Mouse (Mus musculus) adrenal gland, adult 2 months (tissue): Measurements from ENCODE around the gene Inppl1. TPM values are rescaled to one million over a fixed set of nuclear protein-coding genes. Genes with fewer than 3 reads are reported as not detected.

ENCODE experiments used
- DNase-seq: peaks from one replicate; pipeline ENCODE4 v3.0.0; 2021
- long read RNA-seq: library from polyadenylated mRNA; stranded (forward); transcript quantifications from one replicate; pipeline ENCODE4 v2.0.0, GENCODE M21; 2021
- polyA plus RNA-seq: library from polyadenylated mRNA; depleted of rRNA; stranded (reverse); fragments of >200 nt; gene quantifications from 2 replicates; pipeline ENCODE4 v1.2.3, GENCODE M21; 2012; rRNA removed
- total RNA-seq, 2 experiments: library from RNA; stranded (reverse); gene quantifications; 2 replicates each; pipeline ENCODE4 v1.2.3; 2021

Inppl1 gene
- 10 to 100 TPM; 81.2 to 90.1 TPM for total RNA-seq
- 139 and 142 TPM in 2 replicates for polyA plus RNA-seq
- long read RNA-seq, full-length matches to known transcripts, result 21 of 55 reads
- long read RNA-seq, partial matches to known transcripts, result 21 of 55 reads
- long read RNA-seq, other reads (novel, unspliced or antisense), result 13 of 55 reads

DNA sequence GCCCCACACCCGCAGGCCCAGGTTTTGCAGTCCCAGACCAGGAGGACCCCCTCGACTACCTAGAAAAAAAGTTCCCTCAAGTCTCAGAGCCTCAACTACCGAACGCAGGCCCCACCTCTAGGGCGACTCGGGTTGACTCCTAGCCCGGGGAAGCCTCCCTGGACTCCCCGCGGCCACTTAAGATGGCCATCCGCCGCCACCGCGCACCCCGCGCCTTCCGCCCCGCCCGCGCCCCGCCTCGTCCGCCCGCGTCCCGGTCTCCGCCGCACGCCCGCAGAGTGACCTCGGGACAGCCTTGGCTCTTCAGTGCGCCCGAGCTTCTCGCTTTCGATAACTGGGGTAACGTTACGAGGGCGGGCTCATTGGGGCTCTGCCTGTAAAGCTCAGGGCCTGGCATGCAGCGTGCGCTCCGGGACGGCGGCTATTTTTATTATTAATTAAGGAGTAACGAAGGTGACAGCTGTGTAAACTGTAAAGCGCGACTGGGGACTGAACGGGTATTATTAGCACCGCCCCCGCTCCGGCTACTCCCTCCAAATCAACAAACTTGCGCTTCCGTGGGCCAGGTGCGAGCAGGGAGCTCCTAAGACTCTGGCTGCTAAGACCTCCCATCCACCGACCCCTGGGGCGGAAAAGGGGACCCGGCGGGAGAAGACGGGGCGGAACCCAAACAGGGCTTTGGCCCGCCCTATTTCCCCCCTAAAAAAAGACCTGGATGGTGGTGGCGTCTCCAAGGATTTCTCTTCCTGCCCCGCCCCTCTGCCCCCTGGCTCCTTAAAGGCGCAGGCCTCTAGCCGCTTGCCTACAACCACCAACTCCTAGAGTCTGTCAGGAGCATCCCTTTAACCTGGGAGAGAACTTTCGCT is at the start of gene Inppl1:
Gene Inppl1 (minus strand): TSS at position 624 of the 866 bp plus-strand sequence.
- DNase-seq, result peak; percentile 96

DNA sequence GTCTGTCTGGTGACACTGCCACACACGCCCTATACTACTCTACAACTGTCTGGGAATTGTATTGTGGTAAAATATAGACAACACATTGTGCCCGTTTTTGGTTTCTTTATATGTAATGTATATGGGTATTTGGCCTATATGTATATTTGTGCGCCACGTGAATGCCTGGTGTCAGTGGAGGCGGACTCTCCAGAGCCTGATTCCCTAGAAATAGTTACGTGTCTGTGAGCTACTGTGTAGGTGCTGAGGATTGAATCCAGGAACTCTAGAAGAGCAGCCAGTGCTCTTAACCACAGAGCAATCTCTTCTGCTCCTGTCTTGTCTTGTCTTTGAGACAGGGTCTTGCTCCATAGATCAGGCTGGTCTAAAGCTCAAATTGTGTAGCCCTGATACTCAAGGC is 48.2 kb upstream of the Inppl1 start:
- no peak for DNase-seq

DNA sequence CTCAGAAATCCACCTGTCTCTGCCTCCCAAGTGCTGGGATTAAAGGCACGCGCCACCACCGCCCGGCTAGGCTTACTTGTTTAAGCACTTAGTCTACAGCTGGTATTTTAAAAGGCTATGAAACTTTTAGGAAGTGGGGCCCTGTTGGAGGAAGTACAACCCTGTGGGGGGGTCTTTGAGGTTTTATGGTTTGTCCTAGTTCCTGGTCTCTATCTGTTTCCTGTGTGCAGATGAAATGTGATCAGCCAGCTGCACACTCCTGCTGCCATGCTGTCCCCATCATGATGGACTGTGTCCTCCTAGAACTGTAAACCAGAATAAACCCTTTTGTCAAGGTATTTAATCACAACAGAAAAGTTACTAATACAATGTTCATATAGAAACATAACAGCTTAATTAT is 46.1 kb upstream of the Inppl1 start:
- DNase-seq, result no peak

DNA sequence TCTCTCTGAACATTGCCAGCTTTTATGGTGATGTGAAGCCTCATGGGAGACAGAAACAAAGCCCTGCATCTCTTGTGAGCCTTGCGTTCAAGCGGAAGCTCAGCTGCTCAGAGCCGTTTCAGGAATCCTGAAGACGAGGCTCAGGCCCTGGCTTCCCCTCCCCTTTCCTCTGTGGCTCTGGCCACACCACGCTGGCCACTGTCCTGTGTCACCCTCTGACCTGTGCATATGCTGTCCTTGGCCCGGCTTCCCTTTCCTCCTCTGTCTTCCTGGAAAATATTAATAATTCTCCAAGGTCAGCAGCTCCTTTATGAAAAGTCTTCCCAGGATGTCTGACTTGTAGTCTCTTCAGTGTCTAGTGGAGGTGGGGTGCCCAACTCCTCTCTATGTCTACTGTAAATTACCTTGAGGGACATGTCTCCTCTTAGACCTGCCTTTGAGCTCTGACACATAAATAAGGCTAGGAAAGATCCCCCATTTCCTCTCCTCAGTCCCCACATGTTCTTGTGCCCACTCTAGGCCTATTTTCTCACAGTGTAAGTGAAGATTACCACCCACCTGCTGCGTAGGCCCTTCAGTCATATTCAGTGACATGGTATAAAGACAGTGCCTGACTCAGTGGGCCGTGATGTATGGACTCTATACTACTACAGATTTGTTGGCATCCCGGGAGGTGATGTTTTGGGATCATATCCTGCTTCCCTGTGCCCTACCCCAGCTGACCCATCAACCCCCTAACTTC is 44.6 kb upstream of the Inppl1 start:
- DNase-seq, result peak; percentile 34

DNA sequence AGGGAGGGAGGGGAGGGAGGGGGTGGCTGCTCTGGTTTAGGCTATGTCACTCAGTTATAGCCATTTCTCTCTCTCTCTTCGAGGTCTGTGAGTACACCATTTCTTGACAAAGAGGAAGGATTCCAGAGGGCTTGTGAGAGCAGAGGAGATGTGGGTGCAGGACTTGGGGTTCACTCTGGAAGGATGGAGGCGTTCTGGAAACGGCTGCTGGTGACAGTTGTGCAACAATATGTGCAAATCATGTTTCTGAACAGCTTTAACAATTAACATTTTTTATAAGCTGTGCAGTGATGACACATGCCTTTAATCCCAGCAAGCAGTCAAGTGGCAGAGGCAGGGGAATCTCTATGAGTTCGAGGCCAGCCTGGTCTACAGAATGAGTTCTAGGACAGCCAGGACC is 42.8 kb upstream of the Inppl1 start:
- no peak for DNase-seq

DNA sequence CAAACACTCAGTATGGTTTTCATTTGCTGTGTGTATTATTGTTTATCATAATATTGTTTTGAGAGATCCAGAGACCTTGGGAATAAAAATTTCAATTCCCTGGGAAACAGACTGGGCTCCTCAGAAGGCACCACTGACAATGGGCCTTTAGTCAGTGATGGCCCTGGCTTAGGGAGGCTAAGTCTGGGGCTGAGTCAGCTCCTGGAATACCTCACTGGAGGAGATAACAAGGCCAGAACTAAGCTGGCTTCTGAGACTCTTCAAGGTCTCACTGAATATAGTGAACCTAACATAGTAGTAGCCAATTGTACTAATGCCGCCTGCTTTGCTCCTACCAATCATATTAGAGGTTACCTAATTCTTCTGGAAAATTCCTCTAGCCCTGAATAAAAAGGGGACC is 37.9 kb upstream of the Inppl1 start:
- DNase-seq, result peak; percentile 61

DNA sequence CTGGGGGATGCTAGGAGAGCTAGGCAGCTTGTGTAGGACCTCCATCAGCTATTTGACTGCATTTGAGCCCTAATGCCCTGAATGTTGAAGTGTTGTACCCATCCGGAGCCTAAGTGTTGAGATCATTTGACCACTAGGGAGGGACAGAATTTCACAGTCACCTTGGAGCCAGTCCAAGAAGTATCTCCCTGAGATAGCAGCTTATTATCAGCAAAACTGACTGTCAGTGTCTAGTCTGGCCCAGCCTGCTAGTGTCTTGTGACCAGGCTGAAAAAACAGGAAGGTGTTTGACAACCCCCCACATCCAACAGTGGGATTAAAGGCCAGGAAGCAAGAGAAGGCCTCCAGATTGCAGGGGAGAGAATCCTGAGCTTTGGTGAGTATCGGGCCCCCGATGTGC is 33.3 kb upstream of the Inppl1 start:
- peak; percentile 19 for DNase-seq

DNA sequence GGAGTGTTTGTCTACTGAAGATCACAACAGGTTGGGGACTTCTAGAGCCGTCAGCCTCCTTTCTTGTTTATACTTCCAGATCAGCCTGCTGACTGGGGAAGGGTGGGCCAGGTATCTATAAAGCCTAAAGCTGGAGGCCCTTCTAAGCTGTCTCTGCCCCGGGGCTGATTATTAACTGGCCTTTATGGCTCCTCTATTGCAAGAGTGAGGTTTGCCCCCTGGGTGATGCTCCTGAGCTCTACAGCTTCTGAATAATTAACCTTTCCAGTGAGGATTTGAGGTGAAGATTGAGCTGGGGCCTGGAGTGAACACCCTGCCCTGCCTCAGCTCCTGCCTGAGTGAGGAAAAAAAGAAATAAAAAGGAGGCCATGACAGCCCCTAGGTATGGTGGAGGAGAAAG is 32.6 kb upstream of the Inppl1 start, which contains the start of gene Folr1:
Gene Folr1 (minus strand): TSS at position 160 of the 400 bp plus-strand sequence.
- DNase-seq, result no peak

DNA sequence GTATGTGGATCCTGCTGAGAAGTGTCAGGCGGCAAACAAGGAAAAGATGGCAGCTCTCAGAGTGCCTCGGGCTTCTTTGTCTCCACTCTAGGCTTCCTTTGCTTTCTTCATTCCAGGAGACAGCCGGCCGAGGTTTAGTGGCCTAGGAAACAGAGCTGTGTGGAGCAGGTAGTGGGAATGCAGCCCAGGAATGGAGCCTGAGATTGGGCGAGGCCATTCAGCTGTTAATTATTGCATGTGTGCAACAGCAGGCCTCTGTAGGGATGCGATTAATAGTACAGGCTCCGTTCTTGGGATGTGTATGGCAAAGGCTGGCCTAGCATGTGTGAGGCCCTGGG is 31.1 kb upstream of the Inppl1 start:
- no peak for DNase-seq

DNA sequence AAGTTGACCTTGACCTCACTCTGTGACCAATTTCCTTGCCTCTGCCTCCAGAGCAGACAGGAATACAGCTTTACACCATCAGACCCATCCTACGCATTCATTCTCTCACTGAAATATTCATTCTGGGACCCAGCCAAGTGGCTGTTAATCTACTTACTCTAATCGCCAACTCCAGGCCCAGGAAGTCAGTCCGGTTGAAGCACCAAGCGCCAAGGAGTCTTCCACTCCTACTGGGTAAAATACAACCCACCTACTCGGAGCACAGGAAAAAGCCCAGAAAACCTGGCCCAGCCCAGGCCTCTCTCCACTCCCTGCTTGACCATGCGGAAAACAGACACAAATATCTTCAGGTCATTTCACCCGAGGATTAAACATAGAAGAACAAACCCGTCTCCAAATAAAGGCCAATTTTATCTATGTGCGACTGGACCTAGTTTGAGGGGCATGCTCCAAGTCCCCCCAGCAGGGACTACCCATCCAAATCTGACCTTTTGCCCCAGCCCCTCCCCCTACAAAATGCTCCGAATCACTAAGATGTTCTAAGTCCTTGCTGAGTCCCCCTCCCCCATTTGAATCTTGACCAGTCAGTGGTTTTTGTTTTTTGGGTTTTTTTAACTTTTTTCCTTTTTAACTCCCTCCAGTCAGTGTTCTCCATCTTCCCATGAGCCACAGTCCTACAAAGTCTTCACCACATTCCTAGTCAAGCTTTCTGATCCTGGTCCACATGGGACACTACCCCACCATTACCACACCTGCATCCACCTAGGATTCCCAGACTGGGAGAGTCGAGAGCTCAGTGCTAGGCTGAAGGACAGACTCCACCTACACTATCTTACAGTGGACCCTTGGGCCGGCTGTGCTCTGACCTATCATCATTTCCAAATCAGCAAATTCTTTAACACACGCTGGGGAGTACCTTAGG is 30.5 kb upstream of the Inppl1 start:
- DNase-seq, result peak; percentile 21

DNA sequence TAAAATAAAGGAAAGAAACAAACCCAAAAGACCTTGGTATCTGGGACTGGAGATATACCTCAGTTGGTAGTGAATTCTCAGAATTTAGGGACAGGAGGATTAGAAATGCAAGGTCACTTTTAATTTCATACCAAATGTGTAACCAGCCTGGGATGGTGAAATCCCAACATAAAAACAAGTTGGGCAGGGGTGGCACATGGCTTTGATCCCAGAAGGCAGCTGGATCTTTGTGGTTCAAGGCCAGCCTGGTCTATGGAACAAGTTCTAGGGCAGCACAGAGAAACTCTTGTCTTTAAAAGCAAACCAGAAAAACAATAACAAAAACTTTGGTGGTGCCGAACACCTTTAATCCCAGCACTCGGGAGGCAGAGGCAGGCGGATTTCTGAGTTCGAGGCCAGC is 29.5 kb upstream of the Inppl1 start:
- peak; percentile 27 for DNase-seq

DNA sequence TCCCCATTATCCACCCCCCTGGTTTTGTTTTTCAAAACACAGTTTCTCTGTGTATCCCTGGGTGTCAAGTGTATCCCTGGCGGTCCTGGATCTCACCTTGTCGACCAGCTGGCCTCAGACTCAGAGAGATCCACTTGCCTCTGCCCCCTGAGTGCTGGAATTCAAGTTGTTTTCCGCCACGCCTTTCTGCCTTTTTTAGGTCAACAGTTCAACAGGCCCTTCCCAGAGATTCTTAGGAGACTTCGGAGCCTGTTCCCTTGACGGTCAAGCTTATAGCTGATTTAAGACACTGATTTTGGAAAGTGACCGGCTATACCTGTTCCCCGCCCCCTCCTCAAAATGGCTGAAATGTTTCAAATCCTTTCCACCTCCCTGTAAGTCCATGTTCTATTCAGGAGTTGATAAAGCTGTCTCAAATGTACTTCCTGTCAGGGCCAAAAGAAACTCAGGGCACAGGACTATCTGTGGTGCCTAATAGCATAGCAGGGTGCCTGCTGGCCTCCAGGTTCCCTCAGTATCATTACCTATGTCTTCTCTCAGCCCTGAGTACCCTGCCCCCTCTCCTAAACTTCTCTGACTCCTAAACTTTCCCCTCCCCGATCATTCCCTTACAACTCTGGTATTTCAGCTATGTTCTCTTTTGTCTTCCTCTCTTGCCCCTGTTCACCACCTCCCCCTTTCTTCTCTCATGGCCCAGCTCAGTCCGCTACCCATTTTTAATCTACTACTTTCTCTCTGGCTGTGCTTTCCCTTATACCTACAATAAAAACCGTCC is 28.6 kb upstream of the Inppl1 start:
- no peak for DNase-seq

DNA sequence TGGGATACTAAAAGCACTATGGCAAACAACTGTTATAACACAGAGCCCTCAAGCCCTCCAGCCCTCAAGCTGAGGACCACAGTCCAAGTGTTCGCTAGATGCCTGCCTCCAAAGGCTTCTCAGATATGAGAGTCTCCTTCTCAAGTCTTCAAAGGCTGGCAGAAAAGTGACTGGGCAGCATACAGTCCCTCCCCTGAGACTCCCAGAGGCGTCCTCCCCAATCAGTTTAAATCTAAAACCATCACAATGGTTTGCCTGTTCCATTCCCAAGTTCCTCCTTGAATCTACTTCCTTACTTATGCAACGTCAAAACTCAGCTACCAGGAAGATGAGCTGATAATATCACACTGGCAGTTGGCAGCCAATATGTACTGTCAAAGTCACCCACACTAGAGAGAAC is 25.4 kb upstream of the Inppl1 start, which contains the start of gene Anapc15:
Gene Anapc15 (plus strand): TSS at position 301 of the 400 bp plus-strand sequence.
- no peak for DNase-seq

DNA sequence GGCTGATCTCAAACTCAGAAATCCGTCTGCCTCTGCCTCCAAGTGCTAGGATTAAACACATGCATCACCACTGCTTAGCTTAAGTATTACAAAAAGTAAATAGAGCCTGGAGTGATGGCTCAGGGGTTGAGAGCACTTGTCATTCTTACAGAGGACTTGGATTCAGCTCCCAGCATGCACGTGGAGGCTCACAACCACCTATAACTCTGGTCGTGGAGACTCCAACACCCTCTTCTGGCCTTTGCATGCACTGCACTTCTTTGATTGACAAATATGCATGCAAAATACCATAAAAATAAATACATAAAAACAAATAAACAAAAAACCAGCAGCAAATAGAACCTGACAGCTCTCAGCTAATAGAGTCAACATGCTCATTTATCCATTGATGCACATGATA is 24.3 kb upstream of the Inppl1 start:
- no peak for DNase-seq

DNA sequence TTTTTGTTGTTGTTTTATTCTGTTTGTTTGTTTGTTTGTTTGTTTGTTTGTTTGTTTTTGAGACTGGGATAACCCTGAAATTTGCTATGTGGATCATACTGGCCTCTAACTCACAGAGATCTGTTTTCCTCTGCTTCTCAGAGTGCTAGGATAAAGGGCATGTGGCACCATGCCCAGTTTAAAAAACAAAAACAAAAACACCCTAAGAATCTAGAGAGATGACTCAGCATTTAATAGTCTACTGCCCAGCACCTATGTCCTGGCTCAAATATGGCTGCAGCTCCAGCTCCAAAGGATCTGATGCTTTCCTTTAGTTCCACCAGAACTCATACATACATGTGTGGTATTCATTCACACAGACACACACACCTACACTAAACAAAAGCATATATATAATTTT is 22.9 kb upstream of the Inppl1 start:
- no peak for DNase-seq

DNA sequence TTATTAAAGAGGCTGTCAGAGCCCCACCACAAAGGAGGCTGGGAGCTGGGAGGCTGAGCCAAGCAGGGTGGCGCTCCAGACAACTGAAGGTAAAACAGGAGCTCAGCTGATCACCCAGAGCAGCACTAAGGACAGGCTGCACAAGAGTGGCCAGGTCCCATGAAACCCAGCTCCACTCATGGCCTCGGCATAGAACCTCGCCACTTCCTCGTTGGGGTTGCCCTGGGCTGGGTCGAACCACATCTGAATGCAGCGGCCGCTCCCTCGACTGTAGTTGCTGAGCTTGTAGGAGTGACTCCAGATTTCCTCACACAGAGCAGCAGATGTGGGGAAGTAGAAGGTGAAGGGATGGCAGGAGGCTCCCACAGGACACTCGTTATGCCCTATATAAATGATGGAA is 20.3 kb upstream of the Inppl1 start:
- DNase-seq, result no peak

DNA sequence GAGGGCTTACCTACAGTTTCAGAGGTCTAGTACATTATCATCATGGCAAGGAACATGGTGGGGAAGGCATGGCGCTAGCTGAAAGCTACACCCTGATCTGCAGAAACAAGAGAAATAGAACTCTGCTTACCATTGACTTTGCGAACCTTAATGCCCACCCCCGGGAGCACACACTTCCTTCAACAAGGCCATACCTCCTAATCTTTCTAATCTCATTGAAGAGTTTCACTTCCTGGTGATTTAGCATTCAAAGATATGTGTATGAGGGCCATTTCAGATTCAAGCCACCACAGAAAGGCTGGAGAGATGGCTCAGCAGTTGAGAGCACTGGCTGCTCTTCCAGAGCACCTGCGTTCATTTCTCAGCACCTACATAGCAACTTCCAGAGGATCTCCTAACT is 19.1 kb upstream of the Inppl1 start, which contains the start of gene Folr2:
Gene Folr2 (minus strand): TSS at position 101 of the 400 bp plus-strand sequence.
- DNase-seq, result no peak

DNA sequence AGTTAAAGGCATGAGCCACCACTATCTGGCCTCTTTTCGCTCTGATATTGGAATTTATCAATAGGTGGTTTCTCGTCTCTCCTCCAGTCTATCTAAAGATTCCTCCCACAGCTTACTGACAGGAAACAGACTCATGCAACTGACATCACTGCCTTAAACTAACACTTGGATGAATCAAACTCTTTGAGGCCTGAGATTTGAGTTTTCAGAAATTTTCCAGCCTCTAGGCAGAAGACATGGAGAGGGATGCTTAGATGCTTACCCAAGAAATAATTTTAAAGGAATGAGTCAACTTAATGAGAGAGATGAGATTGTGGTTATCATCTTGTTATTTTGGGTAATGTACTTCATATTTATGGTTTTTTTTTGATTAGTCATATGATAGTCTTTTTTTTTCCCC is 15.8 kb upstream of the Inppl1 start:
- DNase-seq, result no peak

DNA sequence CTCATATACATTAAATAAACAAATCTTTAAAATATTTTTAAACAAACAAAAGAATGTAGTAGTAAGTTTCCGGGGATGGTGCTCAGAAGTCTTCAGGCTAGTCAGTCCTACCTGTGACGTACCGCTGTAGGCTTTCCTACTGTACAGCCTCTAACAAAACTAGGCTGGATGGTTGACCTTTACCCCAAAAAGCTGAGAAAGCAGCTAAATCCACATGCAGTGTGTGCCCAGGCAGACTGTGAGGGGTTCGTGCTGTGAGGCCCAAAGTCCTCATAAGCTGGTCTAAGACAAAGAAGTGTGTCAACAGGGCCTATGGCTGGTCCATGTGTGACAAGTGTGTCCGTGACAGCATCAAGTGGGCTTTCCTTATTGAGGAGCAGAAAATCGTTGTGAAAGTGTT is 14.8 kb upstream of the Inppl1 start:
- no peak for DNase-seq

DNA sequence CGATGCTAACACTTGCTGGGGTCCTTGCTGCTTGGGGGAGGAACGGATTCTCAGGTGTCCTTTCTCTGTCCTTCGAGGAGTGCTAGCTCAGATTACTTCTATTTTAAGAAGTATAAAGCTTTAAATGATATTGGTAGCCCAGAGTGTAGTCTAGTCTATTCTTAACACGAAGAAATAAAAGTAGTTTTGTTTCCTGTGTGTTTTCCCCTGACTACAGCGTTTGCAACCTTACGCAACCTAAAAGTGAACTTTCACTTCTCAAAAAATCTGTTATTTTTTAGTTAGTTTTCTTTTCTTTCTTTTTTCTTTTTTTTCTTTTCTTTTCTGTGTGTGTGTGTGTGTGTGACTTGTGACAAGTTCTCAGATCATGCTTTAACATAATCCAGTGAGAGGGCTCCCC is 13.7 kb upstream of the Inppl1 start:
- DNase-seq, result no peak

DNA sequence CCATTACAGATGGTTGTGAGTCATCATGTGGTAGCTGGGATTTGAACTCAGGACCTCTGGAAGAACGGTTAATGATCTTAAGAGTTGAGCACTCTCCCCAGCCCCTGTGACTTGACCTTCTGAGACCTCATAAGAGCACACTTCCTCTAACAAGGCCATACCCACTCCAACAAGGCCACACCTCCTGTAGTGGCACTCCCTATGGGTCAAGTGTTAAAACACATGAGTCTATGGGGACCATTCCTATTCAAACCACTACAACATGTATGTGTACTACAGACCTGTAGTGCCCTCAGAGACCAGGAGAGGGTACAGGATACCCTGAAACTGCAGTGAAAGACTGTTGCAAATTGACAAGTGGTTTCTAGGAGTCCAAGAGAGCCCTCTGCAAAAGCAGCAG is 9.9 kb upstream of the Inppl1 start:
- no peak for DNase-seq
